Mouse (Mus musculus): ENCODE measurements around the gene Efcab2. TPM values are rescaled to one million over a fixed set of nuclear protein-coding genes. Genes with fewer than 3 reads are reported as not detected.

Gene Efcab2
- 0.20 and 0.25 TPM in 2 replicates for polyA plus RNA-seq (2012; rRNA removed)

GRCm38 (mm10) chr1:178405951-178406711 lies at the start of gene Efcab2:
TSS of gene Efcab2 (plus strand) at chr1:178406085.

DNA sequence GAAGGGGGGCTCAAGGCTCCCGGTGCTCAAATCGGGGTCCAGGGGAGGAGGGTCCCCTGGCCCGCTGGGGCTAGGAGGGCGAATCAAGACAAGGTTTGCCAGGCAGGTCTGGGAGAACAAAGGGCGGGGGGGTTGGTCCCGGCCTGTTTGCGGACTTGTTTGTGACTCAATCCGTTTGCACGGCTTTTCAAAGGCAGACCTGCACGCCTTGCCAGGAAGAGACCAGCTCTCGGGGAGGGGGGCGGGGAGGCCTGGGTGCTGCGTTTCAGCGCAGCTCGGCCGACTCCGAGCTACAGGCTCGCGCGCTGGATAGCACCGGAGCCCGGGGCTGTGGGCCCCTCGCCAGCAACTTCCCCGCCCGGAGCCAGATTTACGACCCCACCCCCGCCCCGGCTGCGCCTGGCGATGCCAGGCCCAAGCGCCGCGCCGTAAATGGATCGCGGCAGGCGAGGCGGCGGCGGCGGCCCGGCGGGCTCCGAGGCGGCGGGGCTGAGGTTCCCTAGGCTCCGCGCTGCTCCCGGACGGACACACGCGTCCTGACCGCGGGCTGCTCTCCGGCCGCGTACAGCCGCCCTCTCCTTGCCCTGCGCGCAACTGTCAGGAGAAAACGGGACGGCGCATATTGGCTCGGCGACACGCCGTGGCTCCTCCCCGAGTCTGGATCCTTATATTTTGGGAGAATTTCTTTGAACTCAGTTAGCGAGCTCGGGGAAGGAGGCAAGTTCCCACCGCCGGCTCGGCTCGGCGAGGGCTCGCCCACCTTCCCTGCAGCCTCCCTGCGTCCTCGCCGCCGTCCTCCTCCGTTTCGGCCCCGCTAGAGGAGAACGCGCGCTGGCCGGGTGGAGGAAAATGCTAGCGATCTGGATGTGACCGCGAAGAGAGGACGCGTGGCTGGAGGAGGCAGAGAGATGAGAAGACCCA lies 122.8 kb downstream of the Efcab2 start, which contains the start of gene Kif26b:
Gene Kif26b (plus strand): TSS at position 695 of the 921 bp plus-strand sequence.

Other genes with a start within 250 kb of the Efcab2 start
- gene Desi2, start 218.7 kb upstream of the Efcab2 start, polyA plus RNA-seq (2012; rRNA removed) = 10.8 and 10.9 TPM in 2 replicates
- gene Cox20, start 87.0 kb upstream of the Efcab2 start, polyA plus RNA-seq (2012; rRNA removed) = 3.3 and 8.0 TPM in 2 replicates
- 71.4 and 99.9 TPM in 2 replicates for gene Hnrnpu, start 68.3 kb upstream of the Efcab2 start, polyA plus RNA-seq (2012; rRNA removed)
- 2.5 and 2.8 TPM in 2 replicates for gene Kif26b, start 123.0 kb downstream of the Efcab2 start, polyA plus RNA-seq (2012; rRNA removed)